ENCODE assay signal across 36 mouse cellular contexts in the genomic region with DNA sequence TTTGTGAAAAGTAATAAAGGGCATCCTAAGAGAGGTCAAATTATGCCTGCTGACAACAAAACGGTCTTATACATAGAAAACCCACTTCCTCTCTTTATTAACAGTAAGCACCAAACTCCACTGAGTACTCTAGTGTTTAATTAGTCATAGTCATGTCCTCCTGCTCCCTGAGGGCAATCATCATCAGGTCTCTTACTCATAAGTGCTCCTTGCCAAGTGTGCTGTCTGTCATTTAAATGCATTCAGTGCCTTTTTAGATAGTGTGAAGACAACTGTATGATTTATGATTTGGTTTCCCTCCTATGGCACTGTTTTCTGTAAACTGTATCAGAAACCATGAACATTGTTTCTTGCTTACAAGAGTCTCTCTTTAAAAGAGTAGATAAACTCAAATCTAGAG. TPM values are rescaled to one million over a fixed set of nuclear protein-coding genes. Genes with fewer than 3 reads are reported as not detected.
DNase-seq lines count a peak whose midpoint lies in the region; ATAC-seq and TF ChIP-seq lines count a peak whose summit lies in the region.
"Had no signal": no experiment of that assay in that cellular context is flagged by ENCODE, and none has a peak within 500 bp of the region (broad histone marks: within the 10 kb centered on the region; RNA-seq: fewer than 3 reads in every experiment).

No protein-coding gene starts in this region.

- H3K9ac ChIP-seq in limb, embryonic 14.5 days (ENCODE audit: low read depth, low read length, severe bottlenecking), result no peak overlapping the region
- no peak overlapping the region for H3K9ac ChIP-seq in MEL (ENCODE audit: control insufficient read depth, low read depth, low read length, poor library complexity, severe bottlenecking)
- H3K9ac ChIP-seq in intestine, postnatal 0 days (ENCODE audit: low read depth, low read length), result no peak overlapping the region
- H3K9ac ChIP-seq in liver, embryonic 11.5 days (ENCODE audit: low read depth, low read length), result no peak overlapping the region
- H3K9ac ChIP-seq: embryonic facial prominence, embryonic 13.5 days; forebrain, embryonic 15.5 days; heart, embryonic 12.5 days; hindbrain, embryonic 14.5 days; limb, embryonic 13.5 days; liver, embryonic 13.5 days; stomach, embryonic 15.5 days had no signal

- H3K36me3 ChIP-seq in limb, embryonic 14.5 days (ENCODE audit: control insufficient read depth, insufficient read depth, low read length), result peaks cover 48% of the 10 kb centered on the region
- peaks cover 63% of the 10 kb centered on the region for H3K36me3 ChIP-seq in limb, embryonic 10.5 days
- peaks cover 13 to 19% of the 10 kb centered on the region in 2 experiments; a peak in 3 of 4 replicates for H3K36me3 ChIP-seq in MEL (ENCODE audit: control insufficient read depth in 1 of 2, insufficient read depth in 2 of 2, low read length in 2 of 2)
- peaks cover 12% of the 10 kb centered on the region; the same call in 1 of the 2 replicates for H3K36me3 ChIP-seq in intestine, postnatal 0 days (ENCODE audit: control insufficient read depth, insufficient read depth)
- H3K36me3 ChIP-seq in liver, embryonic 11.5 days (ENCODE audit: control insufficient read depth, insufficient read depth, low read length), result peaks cover 12% of the 10 kb centered on the region

- ATAC-seq in limb, embryonic 14.5 days (ENCODE audit: low FRiP score, low read depth), result no peak
- ATAC-seq in monocyte, adult 5-6 weeks (replicated peaks; ENCODE audit: insufficient number of reproducible peaks, low FRiP score, low TSS enrichment, poor library complexity, severe bottlenecking), result no peak
- no peak for ATAC-seq in intestine, postnatal 0 days
- ATAC-seq in liver, embryonic 11.5 days (replicated peaks; ENCODE audit: low FRiP score), result no peak
- ATAC-seq: forebrain, embryonic 15.5 days; lung, postnatal 0 days had no signal

- no peak for TF ChIP-seq EP300 in MEL (IDR thresholded peaks at IDR 0.05; ENCODE audit: low read depth in 1 of 2, low read length in 2 of 2)

- H3K4me2 ChIP-seq in limb, embryonic 14.5 days (replicated peaks; ENCODE audit: low read depth, low read length, severe bottlenecking), result no peak overlapping the region
- H3K4me2 ChIP-seq in intestine, postnatal 0 days (replicated peaks; ENCODE audit: low read depth), result no peak overlapping the region
- H3K4me2 ChIP-seq in liver, embryonic 11.5 days, result no peak overlapping the region
- H3K4me2 ChIP-seq: embryonic facial prominence, embryonic 13.5 days; forebrain, embryonic 15.5 days; heart, embryonic 12.5 days; hindbrain, embryonic 14.5 days; limb, embryonic 13.5 days; liver, embryonic 13.5 days; stomach, embryonic 15.5 days had no signal

- TF ChIP-seq CTCF in MEL (IDR thresholded peaks at IDR 0.05 in 2 of 3, conservative IDR thresholded peaks at IDR 0.05 in 1 of 3; ENCODE audit: control insufficient read depth in 1 of 3, insufficient read depth in 1 of 3, low read depth in 2 of 3, low read length in 3 of 3, poor library complexity in 1 of 3, severe bottlenecking in 1 of 3), result no peak
- TF ChIP-seq CTCF in bone marrow macrophage, adult 2 months (IDR thresholded peaks at IDR 0.05; ENCODE audit: low read depth, low read length), result no peak
- TF ChIP-seq CTCF in intestine, postnatal 0 days (IDR thresholded peaks at IDR 0.05; ENCODE audit: low read depth), result no peak

- no peaks in the 10 kb centered on the region for H3K27me3 ChIP-seq in limb, embryonic 14.5 days (ENCODE audit: control insufficient read depth, insufficient read depth, low read length)
- no peaks in the 10 kb centered on the region for H3K27me3 ChIP-seq in limb, embryonic 10.5 days (ENCODE audit: low read depth, poor library complexity, severe bottlenecking)
- no peaks in the 10 kb centered on the region for H3K27me3 ChIP-seq in MEL (ENCODE audit: control insufficient read depth in 1 of 2, insufficient read depth in 2 of 2, low read length in 2 of 2)
- H3K27me3 ChIP-seq in intestine, postnatal 0 days (replicated peaks; ENCODE audit: control insufficient read depth, insufficient read depth, low read length), result no peaks in the 10 kb centered on the region
- no peaks in the 10 kb centered on the region for H3K27me3 ChIP-seq in liver, embryonic 11.5 days (replicated peaks; ENCODE audit: control insufficient read depth, insufficient read depth, low read length)
- H3K27me3 ChIP-seq: embryonic facial prominence, embryonic 13.5 days; forebrain, embryonic 15.5 days; heart, embryonic 12.5 days; limb, embryonic 13.5 days; liver, embryonic 13.5 days; stomach, embryonic 15.5 days had no signal

- no peak overlapping the region for H3K4me3 ChIP-seq in limb, embryonic 14.5 days (replicated peaks; ENCODE audit: low read length)
- no peak overlapping the region for H3K4me3 ChIP-seq in limb, embryonic 10.5 days
- no peak overlapping the region for H3K4me3 ChIP-seq in MEL (ENCODE audit: control insufficient read depth in 1 of 2, insufficient read depth in 1 of 2, low read depth in 2 of 2, low read length in 2 of 2)
- no peak overlapping the region for H3K4me3 ChIP-seq in bone marrow macrophage, adult 2 months (ENCODE audit: insufficient read depth, low read length)
- no peak overlapping the region for H3K4me3 ChIP-seq in intestine, postnatal 0 days (ENCODE audit: low read depth, low read length)
- no peak overlapping the region for H3K4me3 ChIP-seq in liver, embryonic 11.5 days (ENCODE audit: low read depth, low read length)
- H3K4me3 ChIP-seq: embryonic facial prominence, embryonic 13.5 days; forebrain, embryonic 10.5 days; forebrain, embryonic 15.5 days; heart, adult 2 months; heart, embryonic 12.5 days; limb, embryonic 13.5 days; liver, embryonic 13.5 days; stomach, embryonic 15.5 days had no signal

- peaks cover 12% of the 10 kb centered on the region; the same call in 1 of the 2 replicates for H3K4me1 ChIP-seq in limb, embryonic 14.5 days (ENCODE audit: control insufficient read depth, insufficient read depth, low read length)
- H3K4me1 ChIP-seq in limb, embryonic 10.5 days, result peaks cover 10% of the 10 kb centered on the region; the same call in 1 of the 2 replicates
- peaks cover 0 to 7% of the 10 kb centered on the region in 2 experiments; a peak in 3 of 4 replicates for H3K4me1 ChIP-seq in MEL (ENCODE audit: control insufficient read depth in 1 of 2, insufficient read depth in 2 of 2, low read length in 2 of 2)
- H3K4me1 ChIP-seq in bone marrow macrophage, adult 2 months (ENCODE audit: control insufficient read depth, insufficient read depth, low read length), result peaks cover 28% of the 10 kb centered on the region
- H3K4me1 ChIP-seq in intestine, postnatal 0 days (replicated peaks; ENCODE audit: control insufficient read depth, insufficient read depth, low read length), result no peaks in the 10 kb centered on the region
- peaks cover 6% of the 10 kb centered on the region for H3K4me1 ChIP-seq in liver, embryonic 11.5 days (replicated peaks; ENCODE audit: control insufficient read depth, insufficient read depth, low read length)

- TF ChIP-seq POLR2A in limb, embryonic 14.5 days (IDR thresholded peaks at IDR 0.05; ENCODE audit: borderline replicate concordance, extremely low read depth, insufficient read depth, insufficient read length), result no peak
- TF ChIP-seq POLR2A in MEL (IDR thresholded peaks at IDR 0.05; ENCODE audit: control insufficient read depth in 1 of 2, insufficient read depth in 1 of 2, low read depth in 1 of 2, low read length in 2 of 2, poor library complexity in 1 of 2), result no peak
- no peak for TF ChIP-seq POLR2A in bone marrow macrophage, adult 2 months (IDR thresholded peaks at IDR 0.05; ENCODE audit: borderline replicate concordance, low read depth, low read length)

- WGBS in limb, embryonic 14.5 days, result 72% methylated on average over 1 of the region's 1 CpGs
- 97% methylated on average over 1 of the region's 1 CpGs for WGBS in limb, embryonic 10.5 days
- WGBS in intestine, postnatal 0 days, result 63% methylated on average over 1 of the region's 1 CpGs
- 77% methylated on average over 1 of the region's 1 CpGs for WGBS in liver, embryonic 11.5 days

- peaks cover 24% of the 10 kb centered on the region for H3K79me2 ChIP-seq in MEL (ENCODE audit: control insufficient read depth, insufficient read depth, low read length, poor library complexity)

- DNase-seq in limb, embryonic 14.5 days (ENCODE audit: low spot score), result peak; percentile 4
- no peak for DNase-seq in limb, embryonic 10.5 days (ENCODE audit: low spot score)
- DNase-seq in MEL (ENCODE audit: low read depth, low spot score), result peak; percentile 43
- no peak for DNase-seq in liver, embryonic 11.5 days (ENCODE audit: low spot score)
- DNase-seq: cerebellum, adult 9-10 months; heart, adult 2 months; heart, postnatal 4 days; kidney, adult 11 months; kidney, postnatal 14 days; layer of hippocampus, adult 9-11 months; liver, embryonic 13.5 days; lung, adult 18-20 months; lung, postnatal 4 days; midbrain, embryonic 14.5 days; right cerebral cortex, postnatal 25 days; thymus, postnatal 25 days had no signal

- TF ChIP-seq RAD21 in MEL (IDR thresholded peaks at IDR 0.05; ENCODE audit: low read depth, low read length), result no peak

- no peaks in the 10 kb centered on the region for H3K9me3 ChIP-seq in limb, embryonic 14.5 days (ENCODE audit: control insufficient read depth, low read length)
- H3K9me3 ChIP-seq in limb, embryonic 10.5 days (replicated peaks), result no peaks in the 10 kb centered on the region
- H3K9me3 ChIP-seq in MEL (replicated peaks; ENCODE audit: insufficient read depth, low read length), result no peaks in the 10 kb centered on the region
- H3K9me3 ChIP-seq in intestine, postnatal 0 days (ENCODE audit: control insufficient read depth), result no peaks in the 10 kb centered on the region
- H3K9me3 ChIP-seq in liver, embryonic 11.5 days (ENCODE audit: control insufficient read depth, low read length), result no peaks in the 10 kb centered on the region
- H3K9me3 ChIP-seq: embryonic facial prominence, embryonic 13.5 days; forebrain, embryonic 15.5 days; heart, embryonic 12.5 days; limb, embryonic 13.5 days; liver, embryonic 13.5 days; stomach, embryonic 15.5 days had no signal

- no peak overlapping the region for H3K27ac ChIP-seq in limb, embryonic 14.5 days (replicated peaks; ENCODE audit: low read depth, low read length)
- H3K27ac ChIP-seq in limb, embryonic 10.5 days, result no peak overlapping the region
- no peak overlapping the region for H3K27ac ChIP-seq in MEL (ENCODE audit: control insufficient read depth, low read depth, low read length)
- H3K27ac ChIP-seq in bone marrow macrophage, adult 2 months (ENCODE audit: insufficient read depth, low read depth, low read length), result peak overlapping the region; percentile 29; the same call in 1 of the 2 replicates
- H3K27ac ChIP-seq in intestine, postnatal 0 days (ENCODE audit: low read depth, low read length), result no peak overlapping the region
- H3K27ac ChIP-seq in liver, embryonic 11.5 days (ENCODE audit: low read depth, low read length), result no peak overlapping the region
- H3K27ac ChIP-seq: embryonic facial prominence, embryonic 13.5 days; forebrain, embryonic 10.5 days; forebrain, embryonic 15.5 days; heart, adult 2 months; hindbrain, embryonic 14.5 days; limb, embryonic 13.5 days; liver, embryonic 13.5 days; stomach, embryonic 15.5 days had no signal

RNA-seq across cellular contexts. Expression of a gene that starts 7.3 kb away (rescaled TPM):
- polyA plus RNA-seq in limb, embryonic 14.5 days (2012; rRNA removed), result 0.63 and 0.86 TPM in 2 replicates
- 0.70 and 2.0 TPM in 2 replicates for polyA plus RNA-seq in limb, embryonic 14.5 days (2014; fragmentation: Nextera tagmentation; extraction: Ambion mirVana)
- 1.1 and 1.5 TPM in 2 replicates for polyA plus RNA-seq in limb, embryonic 10.5 days (2016; fragmentation: Nextera tagmentation; extraction: Ambion mirVana)
- 7.8 and 9.8 TPM in 2 replicates for total RNA-seq in MEL (2012; rRNA removed)
- under 1 TPM in 1 of 2 experiments, not detected in 1; 0.40 TPM for polyA plus RNA-seq in MEL (2012; ENCODE audit: insufficient read depth in 1 of 2, insufficient read length in 2 of 2, low read depth in 1 of 2, low replicate concordance in 2 of 2, missing spikeins in 1 of 2)
- not detected in 2 replicates for polyA plus RNA-seq in bone marrow macrophage, adult 2 months (2012; ENCODE audit: insufficient read depth, insufficient read length, missing spikeins)
- 0.49 to 2.0 TPM in 2 of 3 replicates, not detected in the other for total RNA-seq in monocyte, adult 5-6 weeks (2017)
- 0.16 and 0.43 TPM in 2 replicates for polyA plus RNA-seq in intestine, postnatal 0 days (2015; fragmentation: Nextera tagmentation; extraction: Ambion mirVana)
- polyA plus RNA-seq in liver, embryonic 11.5 days (2014; fragmentation: Nextera tagmentation; extraction: Ambion mirVana), result 0.85 and 0.96 TPM in 2 replicates
- polyA plus RNA-seq: lung, postnatal 0 days had no signal

RNA-seq across cellular contexts. Expression of a gene that starts 8.0 kb away (rescaled TPM):
- 41.4 and 41.6 TPM in 2 replicates for polyA plus RNA-seq in limb, embryonic 14.5 days (2012; rRNA removed)
- polyA plus RNA-seq in limb, embryonic 14.5 days (2014; fragmentation: Nextera tagmentation; extraction: Ambion mirVana), result 127 and 137 TPM in 2 replicates
- 82.7 and 106 TPM in 2 replicates for polyA plus RNA-seq in limb, embryonic 10.5 days (2016; fragmentation: Nextera tagmentation; extraction: Ambion mirVana)
- total RNA-seq in MEL (2012; rRNA removed), result 33.9 and 35.1 TPM in 2 replicates
- 10 to 100 TPM; 16.6 to 69.5 TPM for polyA plus RNA-seq in MEL (2012; ENCODE audit: insufficient read depth in 1 of 2, insufficient read length in 2 of 2, low read depth in 1 of 2, low replicate concordance in 2 of 2, missing spikeins in 1 of 2)
- polyA plus RNA-seq in bone marrow macrophage, adult 2 months (2012; ENCODE audit: insufficient read depth, insufficient read length, missing spikeins), result 60.5 and 64.8 TPM in 2 replicates
- 43.5 to 56.6 TPM (median 49.0 TPM) in 3 replicates for total RNA-seq in monocyte, adult 5-6 weeks (2017)
- 40.5 and 42.5 TPM in 2 replicates for polyA plus RNA-seq in intestine, postnatal 0 days (2015; fragmentation: Nextera tagmentation; extraction: Ambion mirVana)
- polyA plus RNA-seq in liver, embryonic 11.5 days (2014; fragmentation: Nextera tagmentation; extraction: Ambion mirVana), result 65.1 and 72.9 TPM in 2 replicates

RNA-seq across cellular contexts. Expression of a gene that starts 23.1 kb away (rescaled TPM):
- 0.09 TPM in 1 of 2 replicates, not detected in the other for polyA plus RNA-seq in limb, embryonic 14.5 days (2012; rRNA removed)
- not detected in 2 replicates for polyA plus RNA-seq in limb, embryonic 14.5 days (2014; fragmentation: Nextera tagmentation; extraction: Ambion mirVana)
- not detected in 2 replicates for polyA plus RNA-seq in limb, embryonic 10.5 days (2016; fragmentation: Nextera tagmentation; extraction: Ambion mirVana)
- not detected in 2 replicates for total RNA-seq in MEL (2012; rRNA removed)
- polyA plus RNA-seq in MEL (2012; ENCODE audit: insufficient read depth in 1 of 2, insufficient read length in 2 of 2, low read depth in 1 of 2, low replicate concordance in 2 of 2, missing spikeins in 1 of 2), result not detected
- not detected in 2 replicates for polyA plus RNA-seq in bone marrow macrophage, adult 2 months (2012; ENCODE audit: insufficient read depth, insufficient read length, missing spikeins)
- 0.43 TPM in 1 of 3 replicates, not detected in the others for total RNA-seq in monocyte, adult 5-6 weeks (2017)
- polyA plus RNA-seq in intestine, postnatal 0 days (2015; fragmentation: Nextera tagmentation; extraction: Ambion mirVana), result not detected in 2 replicates
- not detected in 2 replicates for polyA plus RNA-seq in liver, embryonic 11.5 days (2014; fragmentation: Nextera tagmentation; extraction: Ambion mirVana)
- total RNA-seq: adrenal gland, adult 18-20 months; gastrocnemius, adult 18-20 months; gastrocnemius, postnatal 4 days; heart, adult 2 months; heart, postnatal 4 days; left cerebral cortex, postnatal 10 days; neutrophil, adult 5-6 weeks had no signal
- polyA plus RNA-seq: embryonic facial prominence, embryonic 13.5 days; forebrain, embryonic 10.5 days; forebrain, embryonic 15.5 days; frontal cortex, adult 2 months; heart, adult 2 months; heart, embryonic 12.5 days; heart, postnatal 0 days; hindbrain, embryonic 14.5 days; kidney, embryonic 14.5 days; limb, embryonic 13.5 days; liver, embryonic 13.5 days; lung, postnatal 0 days; midbrain, embryonic 14.5 days; neural tube, embryonic 11.5 days; stomach, embryonic 15.5 days had no signal

RNA-seq across cellular contexts. Expression of a gene that starts 30.6 kb away (rescaled TPM):
- not detected in 2 replicates for polyA plus RNA-seq in limb, embryonic 14.5 days (2012; rRNA removed)
- polyA plus RNA-seq in limb, embryonic 14.5 days (2014; fragmentation: Nextera tagmentation; extraction: Ambion mirVana), result not detected in 2 replicates
- polyA plus RNA-seq in limb, embryonic 10.5 days (2016; fragmentation: Nextera tagmentation; extraction: Ambion mirVana), result not detected in 2 replicates
- not detected in 2 replicates for total RNA-seq in MEL (2012; rRNA removed)
- not detected for polyA plus RNA-seq in MEL (2012; ENCODE audit: insufficient read depth in 1 of 2, insufficient read length in 2 of 2, low read depth in 1 of 2, low replicate concordance in 2 of 2, missing spikeins in 1 of 2)
- not detected in 2 replicates for polyA plus RNA-seq in bone marrow macrophage, adult 2 months (2012; ENCODE audit: insufficient read depth, insufficient read length, missing spikeins)
- not detected in 3 replicates for total RNA-seq in monocyte, adult 5-6 weeks (2017)
- polyA plus RNA-seq in intestine, postnatal 0 days (2015; fragmentation: Nextera tagmentation; extraction: Ambion mirVana), result not detected in 2 replicates
- not detected in 2 replicates for polyA plus RNA-seq in liver, embryonic 11.5 days (2014; fragmentation: Nextera tagmentation; extraction: Ambion mirVana)
- total RNA-seq: adrenal gland, adult 18-20 months; gastrocnemius, adult 18-20 months; gastrocnemius, postnatal 4 days; heart, adult 2 months; heart, postnatal 4 days; left cerebral cortex, postnatal 10 days; neutrophil, adult 5-6 weeks had no signal
- polyA plus RNA-seq: embryonic facial prominence, embryonic 13.5 days; forebrain, embryonic 10.5 days; forebrain, embryonic 15.5 days; frontal cortex, adult 2 months; heart, adult 2 months; heart, embryonic 12.5 days; heart, postnatal 0 days; hindbrain, embryonic 14.5 days; kidney, embryonic 14.5 days; limb, embryonic 13.5 days; liver, embryonic 13.5 days; lung, postnatal 0 days; midbrain, embryonic 14.5 days; neural tube, embryonic 11.5 days; stomach, embryonic 15.5 days had no signal

RNA-seq across cellular contexts. Expression of a gene that starts 37.6 kb away (rescaled TPM):
- not detected in 2 replicates for polyA plus RNA-seq in limb, embryonic 14.5 days (2012; rRNA removed)
- polyA plus RNA-seq in limb, embryonic 14.5 days (2014; fragmentation: Nextera tagmentation; extraction: Ambion mirVana), result not detected in 2 replicates
- not detected in 2 replicates for polyA plus RNA-seq in limb, embryonic 10.5 days (2016; fragmentation: Nextera tagmentation; extraction: Ambion mirVana)
- not detected in 2 replicates for total RNA-seq in MEL (2012; rRNA removed)
- polyA plus RNA-seq in MEL (2012; ENCODE audit: insufficient read depth in 1 of 2, insufficient read length in 2 of 2, low read depth in 1 of 2, low replicate concordance in 2 of 2, missing spikeins in 1 of 2), result not detected
- polyA plus RNA-seq in bone marrow macrophage, adult 2 months (2012; ENCODE audit: insufficient read depth, insufficient read length, missing spikeins), result not detected in 2 replicates
- not detected in 3 replicates for total RNA-seq in monocyte, adult 5-6 weeks (2017)
- not detected in 2 replicates for polyA plus RNA-seq in intestine, postnatal 0 days (2015; fragmentation: Nextera tagmentation; extraction: Ambion mirVana)
- not detected in 2 replicates for polyA plus RNA-seq in liver, embryonic 11.5 days (2014; fragmentation: Nextera tagmentation; extraction: Ambion mirVana)
- total RNA-seq: adrenal gland, adult 18-20 months; gastrocnemius, adult 18-20 months; gastrocnemius, postnatal 4 days; heart, adult 2 months; heart, postnatal 4 days; left cerebral cortex, postnatal 10 days; neutrophil, adult 5-6 weeks had no signal
- polyA plus RNA-seq: embryonic facial prominence, embryonic 13.5 days; forebrain, embryonic 10.5 days; forebrain, embryonic 15.5 days; frontal cortex, adult 2 months; heart, adult 2 months; heart, embryonic 12.5 days; heart, postnatal 0 days; hindbrain, embryonic 14.5 days; kidney, embryonic 14.5 days; limb, embryonic 13.5 days; liver, embryonic 13.5 days; lung, postnatal 0 days; midbrain, embryonic 14.5 days; neural tube, embryonic 11.5 days; stomach, embryonic 15.5 days had no signal

Comparison
In these comparisons a context has a peak if more than half of its experiments do, and no peak if none do; other contexts are left out.
1. DNase-seq: peak in limb, embryonic 14.5 days (single experiment) and MEL (single experiment); none in limb, embryonic 10.5 days (single experiment) and liver, embryonic 11.5 days (single experiment).